Mouse (Mus musculus) v-Abl transformed pro-B cells (cell line): ENCODE measurements around the gene Pcf11.

Experiments used
- in situ Hi-C, 2 experiments: fragments of 400-800 bp; cut with MboI; formaldehyde crosslinking; loops; one replicate each; pipeline ENCODE4 v1.15.1; 2025; ENCODE audit not compliant: unreplicated experiment in 2 of 2

The Pcf11 gene

DNA sequence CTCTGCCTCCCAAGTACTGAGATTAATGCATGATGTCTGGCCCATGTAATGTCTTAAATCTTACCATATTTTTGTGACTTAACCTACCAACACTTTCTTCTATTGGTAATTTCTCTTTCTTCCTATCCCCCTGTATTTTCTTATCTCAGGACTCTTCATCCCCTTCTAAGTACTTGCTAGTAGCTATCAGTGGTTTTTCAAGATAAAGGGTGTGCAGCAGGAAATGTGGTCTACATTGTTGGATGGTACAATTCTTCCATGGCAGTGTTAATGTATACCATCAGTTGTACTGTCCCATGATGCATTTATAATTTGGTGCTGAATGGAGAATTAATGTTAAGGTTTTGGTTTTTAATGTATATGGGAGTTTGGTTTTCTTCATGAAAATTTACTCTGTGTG, 27.4 kb downstream of the Pcf11 start:
- in situ Hi-C loops: loop anchor here in 1 of 2 experiments (10.0 kb wide), 1 partner anchor 92 kb away; no protein-coding TSS in a partner anchor

GRCm38 (mm10) chr7:92638050-92638449, 31.7 kb downstream of the Pcf11 start:
- in situ Hi-C loops: loop anchor here (5.0 to 10.0 kb wide), 3 partner anchors 107 to 533 kb away; partner anchors contain the start of genes Ddias (in 2 of the 2), Prcp (in 2 of the 2) and Rab30 (in 1 of the 2)

GRCm38 (mm10) chr7:92637021-92637625, 32.6 kb downstream of the Pcf11 start, which contains the start of gene Ankrd42:
Gene Ankrd42 (minus strand): TSS chr7:92637142.
- in situ Hi-C loops: loop anchor here (5.0 to 10.0 kb wide), 3 partner anchors 108 to 532 kb away; partner anchors contain the start of genes Ddias (in 2 of the 2), Prcp (in 2 of the 2) and Rab30 (in 1 of the 2)

- in situ Hi-C loops: loop anchor here (5.0 to 10.0 kb wide), 3 partner anchors 108 to 532 kb away; partner anchors contain the start of genes Ddias (in 2 of the 2), Prcp (in 2 of the 2) and Rab30 (in 1 of the 2)
These were observed 33.3 kb downstream of the Pcf11 start for GRCm38 (mm10) chr7:92636295-92637011.

- in situ Hi-C loops: loop anchor here in 1 of 2 experiments (10.0 kb wide), 2 partner anchors 115 to 525 kb away; partner anchors contain the start of gene Rab30
These were observed 39.6 kb downstream of the Pcf11 start for GRCm38 (mm10) chr7:92630167-92630566.

DNA sequence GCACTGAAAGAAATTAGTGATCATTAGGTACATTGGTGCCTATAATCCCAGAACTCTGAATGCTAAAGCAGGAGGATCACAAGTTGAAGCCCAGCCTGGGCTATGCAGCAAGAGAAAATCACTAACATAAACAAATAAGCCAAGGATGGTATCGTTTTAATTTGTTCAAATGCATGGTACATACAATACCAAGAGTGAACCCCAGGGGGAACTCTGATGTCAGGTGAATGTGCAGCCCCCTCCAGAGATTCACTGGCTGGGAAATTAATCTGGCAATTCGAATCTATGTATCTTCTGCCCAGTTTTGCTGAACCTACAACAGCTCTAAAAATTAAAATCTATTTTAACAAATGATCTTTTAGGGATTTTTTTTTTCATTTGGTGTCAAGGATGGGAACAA, 45.2 kb downstream of the Pcf11 start:
- in situ Hi-C loops: loop anchor here (5.0 to 10.0 kb wide), 3 partner anchors 328 to 527 kb away; no protein-coding TSS in a partner anchor

GRCm38 (mm10) chr7:92610830-92611229, 58.9 kb downstream of the Pcf11 start:
- in situ Hi-C loops: no loop called here

- in situ Hi-C loops: no loop called here
These were observed 64.8 kb downstream of the Pcf11 start for GRCm38 (mm10) chr7:92604961-92605360.
